Mouse (Mus musculus): Measurements from ENCODE around the gene Ddx6. TPM values are rescaled to one million over a fixed set of nuclear protein-coding genes. Genes with fewer than 3 reads are reported as not detected.
A peak's percentile ranks its signal among the peaks of the same experiment; 100 is the strongest.

Gene Ddx6
- 7.7 and 15.0 TPM in 2 replicates for polyA plus RNA-seq (2014; fragmentation: Nextera tagmentation; extraction: Ambion mirVana)

- ATAC-seq (replicated peaks; ENCODE audit: insufficient number of reproducible peaks, low FRiP score, low TSS enrichment): peak; percentile 79
- peak within 1 kb of the TSS; percentile 63 for H3K4me2 ChIP-seq
- H3K36me3 ChIP-seq (ENCODE audit: control insufficient read depth, insufficient read depth, low read length): peaks cover 11% of the 10 kb centered on the region
- WGBS (ENCODE audit: insufficient replicate concordance): under 1% methylated on average over 67 of the region's 80 CpGs
- H3K27me3 ChIP-seq (ENCODE audit: control insufficient read depth, insufficient read depth, low read length): no peaks in the 10 kb centered on the region
- H3K9ac ChIP-seq (ENCODE audit: low read depth, low read length): peak within 1 kb of the TSS; percentile 100
- H3K4me1 ChIP-seq (ENCODE audit: control insufficient read depth, insufficient read depth, low read length): peaks cover 14% of the 10 kb centered on the region
- no peaks in the 10 kb centered on the region for H3K9me3 ChIP-seq (replicated peaks; ENCODE audit: control insufficient read depth, low read length)
- peak within 1 kb of the TSS; percentile 100 for H3K4me3 ChIP-seq (ENCODE audit: low read depth, low read length)
- H3K27ac ChIP-seq (ENCODE audit: low read depth, low read length): peak within 1 kb of the TSS; percentile 99
These were observed at the start of gene Ddx6 for GRCm38 (mm10) chr9:44604779-44605615. Gene Ddx6 (plus strand): TSS chr9:44604892.

DNA sequence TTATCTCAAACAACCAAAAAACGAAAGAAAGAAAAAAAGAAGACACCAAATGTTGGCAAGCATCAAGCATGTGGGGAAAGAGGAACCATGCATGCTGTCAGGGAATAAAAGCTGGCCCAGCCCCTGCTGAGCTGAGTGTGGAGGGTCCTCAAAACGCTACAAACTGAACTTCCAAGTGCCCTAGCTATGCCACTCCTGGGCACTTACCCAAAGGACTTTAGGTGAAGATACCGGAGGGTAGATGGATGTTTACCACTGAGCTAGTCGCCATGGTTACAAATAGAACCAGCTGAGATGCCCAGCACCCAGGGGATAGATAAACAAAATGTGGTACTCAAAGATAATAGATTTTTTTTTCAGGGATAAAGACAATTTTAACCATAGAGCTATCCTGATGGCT lies 43.1 kb upstream of the Ddx6 start, which contains the start of gene Cxcr5:
TSS of gene Cxcr5 (minus strand) at position 281 of the 400 bp plus-strand sequence.
- no peaks in the 10 kb centered on the region for H3K9me3 ChIP-seq (replicated peaks; ENCODE audit: control insufficient read depth, low read length)
- no peak for ATAC-seq (replicated peaks; ENCODE audit: insufficient number of reproducible peaks, low FRiP score, low TSS enrichment)
- 57% methylated on average over 4 of the region's 4 CpGs for WGBS (ENCODE audit: insufficient replicate concordance)
- H3K27me3 ChIP-seq (ENCODE audit: control insufficient read depth, insufficient read depth, low read length): no peaks in the 10 kb centered on the region
- H3K4me3 ChIP-seq (ENCODE audit: low read depth, low read length): no peak within 1 kb of the TSS
- H3K27ac ChIP-seq (ENCODE audit: low read depth, low read length): no peak within 1 kb of the TSS
- H3K9ac ChIP-seq (ENCODE audit: low read depth, low read length): no peak within 1 kb of the TSS
- no peaks in the 10 kb centered on the region for H3K4me1 ChIP-seq (ENCODE audit: control insufficient read depth, insufficient read depth, low read length)
- H3K4me2 ChIP-seq: no peak within 1 kb of the TSS
- H3K36me3 ChIP-seq (ENCODE audit: control insufficient read depth, insufficient read depth, low read length): no peaks in the 10 kb centered on the region

DNA sequence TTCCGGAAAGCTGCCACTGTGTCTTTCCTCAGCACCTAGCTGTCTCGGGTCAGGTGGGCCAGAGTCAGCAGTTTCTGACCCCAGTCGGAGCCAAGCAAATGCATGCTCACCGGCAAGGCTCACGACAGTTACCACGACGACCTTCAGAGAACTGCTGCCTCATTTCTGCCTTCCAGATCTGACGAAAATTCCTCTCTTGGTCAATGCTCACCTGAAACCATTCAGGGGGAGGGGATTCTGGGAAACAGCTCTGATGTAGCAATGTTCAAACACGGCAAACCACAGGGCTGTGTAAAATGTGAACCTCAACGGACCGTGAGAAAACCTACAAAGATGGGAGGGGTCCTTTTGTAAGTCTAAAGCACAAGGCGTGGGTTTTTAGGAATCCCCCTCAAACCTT lies 41.8 kb upstream of the Ddx6 start:
- Histone ChIP-seq H3K27me3 (ENCODE audit: control insufficient read depth, insufficient read depth, low read length) (no peaks in the 10 kb centered on the region), H3K27ac (ENCODE audit: low read depth, low read length) (no peak overlapping the region), H3K4me3 (ENCODE audit: low read depth, low read length) (no peak overlapping the region), H3K36me3 (ENCODE audit: control insufficient read depth, insufficient read depth, low read length) (no peaks in the 10 kb centered on the region), H3K9me3 (replicated peaks; ENCODE audit: control insufficient read depth, low read length) (no peaks in the 10 kb centered on the region), H3K4me1 (ENCODE audit: control insufficient read depth, insufficient read depth, low read length) (no peaks in the 10 kb centered on the region), H3K9ac (ENCODE audit: low read depth, low read length) (no peak overlapping the region), H3K4me2 (no peak overlapping the region)
- no peak for ATAC-seq (replicated peaks; ENCODE audit: insufficient number of reproducible peaks, low FRiP score, low TSS enrichment)
- 55% methylated on average over 12 of the region's 12 CpGs for WGBS (ENCODE audit: insufficient replicate concordance)

DNA sequence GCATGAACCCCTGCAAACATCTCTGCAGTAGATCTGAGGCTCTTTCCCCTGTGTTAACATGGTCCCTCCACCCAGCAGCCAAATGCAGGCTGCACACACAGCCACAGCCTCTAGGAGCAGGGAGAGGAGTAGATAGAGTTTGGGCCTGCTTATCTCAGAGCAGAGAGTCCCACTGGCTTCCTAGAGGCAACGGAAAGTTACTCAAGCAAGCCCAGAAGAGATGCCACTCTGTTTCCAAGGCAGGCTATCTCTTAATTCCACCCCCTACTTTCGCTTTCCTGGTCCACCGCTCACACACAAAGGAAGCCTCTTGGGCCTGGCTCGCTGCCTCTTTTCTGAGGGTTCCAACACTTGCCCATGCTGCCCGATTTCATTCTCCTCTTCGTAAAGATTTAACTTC lies 39.3 kb upstream of the Ddx6 start:
- no peaks in the 10 kb centered on the region for H3K27me3 ChIP-seq (ENCODE audit: control insufficient read depth, insufficient read depth, low read length)
- WGBS (ENCODE audit: insufficient replicate concordance): 47% methylated on average over 6 of the region's 6 CpGs
- H3K9ac ChIP-seq (ENCODE audit: low read depth, low read length): no peak overlapping the region
- H3K9me3 ChIP-seq (replicated peaks; ENCODE audit: control insufficient read depth, low read length): no peaks in the 10 kb centered on the region
- no peak overlapping the region for H3K4me3 ChIP-seq (ENCODE audit: low read depth, low read length)
- H3K4me2 ChIP-seq: 0 out of 2 replicates have a peak overlapping the region, but pooled peaks have one; percentile 2
- no peaks in the 10 kb centered on the region for H3K4me1 ChIP-seq (ENCODE audit: control insufficient read depth, insufficient read depth, low read length)
- H3K27ac ChIP-seq (ENCODE audit: low read depth, low read length): no peak overlapping the region
- ATAC-seq (replicated peaks; ENCODE audit: insufficient number of reproducible peaks, low FRiP score, low TSS enrichment): no peak
- H3K36me3 ChIP-seq (ENCODE audit: control insufficient read depth, insufficient read depth, low read length): no peaks in the 10 kb centered on the region

DNA sequence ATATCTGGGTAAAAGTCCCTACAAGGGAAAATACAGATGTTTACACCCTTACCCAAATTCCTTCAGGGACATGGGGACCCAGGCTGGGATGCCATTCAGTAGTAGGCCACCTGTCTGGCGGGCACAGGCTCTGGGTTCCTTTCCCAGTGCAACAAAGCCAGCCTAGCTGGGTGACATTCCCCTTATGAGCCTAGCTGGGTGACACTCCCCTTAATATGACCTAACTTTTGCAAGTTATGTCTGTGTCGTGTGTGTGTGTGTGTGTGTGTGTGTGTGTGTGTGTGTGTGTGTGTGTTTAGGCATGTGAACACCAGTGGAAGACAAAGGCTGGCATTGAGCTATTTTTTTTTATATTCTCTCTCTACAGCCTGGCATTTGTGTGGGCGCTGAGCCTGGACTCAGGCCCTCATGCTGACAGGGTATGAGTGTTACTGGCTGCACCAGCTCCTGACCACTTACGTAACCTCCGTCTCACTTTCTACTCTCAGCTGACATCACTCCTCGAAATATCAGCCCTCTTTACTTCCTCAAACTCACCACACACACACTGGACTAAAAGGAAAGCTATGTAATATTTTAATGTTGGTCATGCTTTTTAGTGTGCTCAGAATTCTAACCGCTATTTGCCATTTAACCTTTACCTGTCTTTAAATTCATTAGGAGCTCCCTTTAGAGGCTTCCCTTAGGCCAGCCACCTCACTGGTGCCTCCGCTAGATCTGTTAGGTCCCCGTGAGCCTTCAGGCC lies 37.2 kb upstream of the Ddx6 start:
- H3K36me3 ChIP-seq (ENCODE audit: control insufficient read depth, insufficient read depth, low read length): no peaks in the 10 kb centered on the region
- no peak overlapping the region for H3K4me2 ChIP-seq
- ATAC-seq (replicated peaks; ENCODE audit: insufficient number of reproducible peaks, low FRiP score, low TSS enrichment): no peak
- no peak overlapping the region for H3K9ac ChIP-seq (ENCODE audit: low read depth, low read length)
- no peak overlapping the region for H3K4me3 ChIP-seq (ENCODE audit: low read depth, low read length)
- H3K27ac ChIP-seq (ENCODE audit: low read depth, low read length): no peak overlapping the region
- H3K27me3 ChIP-seq (ENCODE audit: control insufficient read depth, insufficient read depth, low read length): no peaks in the 10 kb centered on the region
- no peaks in the 10 kb centered on the region for H3K9me3 ChIP-seq (replicated peaks; ENCODE audit: control insufficient read depth, low read length)
- no peaks in the 10 kb centered on the region for H3K4me1 ChIP-seq (ENCODE audit: control insufficient read depth, insufficient read depth, low read length)
- 73% methylated on average over 9 of the region's 9 CpGs for WGBS (ENCODE audit: insufficient replicate concordance)

DNA sequence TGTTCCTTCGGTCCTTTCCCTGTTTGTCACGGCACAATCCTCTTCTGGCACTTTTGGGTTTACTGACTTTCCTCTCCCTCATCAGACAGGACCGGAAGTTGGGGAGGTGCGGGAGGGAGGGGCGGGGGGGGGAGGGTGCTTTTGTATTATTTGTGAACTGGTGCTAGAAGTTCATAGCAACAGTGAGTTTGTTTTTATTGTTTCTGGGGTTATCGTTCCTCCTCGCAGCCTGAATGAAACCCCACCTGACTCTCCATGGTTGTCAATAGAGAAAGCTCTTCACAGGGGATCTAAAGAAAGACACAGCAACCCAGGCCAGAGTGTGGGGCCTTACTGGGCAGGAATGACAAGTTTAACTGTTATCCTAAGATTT lies 36.6 kb upstream of the Ddx6 start:
- ATAC-seq (replicated peaks; ENCODE audit: insufficient number of reproducible peaks, low FRiP score, low TSS enrichment): no peak
- no peaks in the 10 kb centered on the region for H3K9me3 ChIP-seq (replicated peaks; ENCODE audit: control insufficient read depth, low read length)
- H3K4me3 ChIP-seq (ENCODE audit: low read depth, low read length): no peak overlapping the region
- no peak overlapping the region for H3K27ac ChIP-seq (ENCODE audit: low read depth, low read length)
- no peaks in the 10 kb centered on the region for H3K27me3 ChIP-seq (ENCODE audit: control insufficient read depth, insufficient read depth, low read length)
- 56% methylated on average over 7 of the region's 7 CpGs for WGBS (ENCODE audit: insufficient replicate concordance)
- H3K4me1 ChIP-seq (ENCODE audit: control insufficient read depth, insufficient read depth, low read length): no peaks in the 10 kb centered on the region
- no peak overlapping the region for H3K9ac ChIP-seq (ENCODE audit: low read depth, low read length)
- H3K4me2 ChIP-seq: no peak overlapping the region
- H3K36me3 ChIP-seq (ENCODE audit: control insufficient read depth, insufficient read depth, low read length): no peaks in the 10 kb centered on the region

DNA sequence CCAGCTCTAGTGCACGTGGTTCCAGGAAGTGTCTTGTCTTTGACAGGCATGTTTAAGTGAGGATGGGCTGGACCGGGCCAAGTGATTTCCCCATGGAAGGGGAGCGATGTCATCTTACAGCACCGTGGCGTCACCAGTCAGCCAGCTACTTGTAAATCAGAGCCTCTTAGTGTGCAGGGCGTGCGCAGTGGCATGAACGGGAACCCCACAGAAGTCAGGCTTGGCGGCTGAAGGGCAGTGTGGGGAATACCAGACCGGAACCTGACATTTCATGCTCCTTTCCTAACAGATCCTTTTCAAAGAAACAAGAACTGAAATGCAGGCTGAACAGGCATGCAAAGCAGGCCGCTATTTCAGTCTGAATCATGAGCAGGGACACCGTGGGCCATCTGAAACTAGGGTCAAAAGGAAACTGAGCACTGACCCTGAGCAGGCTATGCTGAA lies 33.7 kb upstream of the Ddx6 start:
- no peaks in the 10 kb centered on the region for H3K36me3 ChIP-seq (ENCODE audit: control insufficient read depth, insufficient read depth, low read length)
- no peak overlapping the region for H3K9ac ChIP-seq (ENCODE audit: low read depth, low read length)
- H3K4me1 ChIP-seq (ENCODE audit: control insufficient read depth, insufficient read depth, low read length): no peaks in the 10 kb centered on the region
- no peaks in the 10 kb centered on the region for H3K9me3 ChIP-seq (replicated peaks; ENCODE audit: control insufficient read depth, low read length)
- no peak overlapping the region for H3K4me2 ChIP-seq
- no peak overlapping the region for H3K27ac ChIP-seq (ENCODE audit: low read depth, low read length)
- H3K27me3 ChIP-seq (ENCODE audit: control insufficient read depth, insufficient read depth, low read length): no peaks in the 10 kb centered on the region
- no peak overlapping the region for H3K4me3 ChIP-seq (ENCODE audit: low read depth, low read length)
- WGBS (ENCODE audit: insufficient replicate concordance): 82% methylated on average over 12 of the region's 12 CpGs
- no peak for ATAC-seq (replicated peaks; ENCODE audit: insufficient number of reproducible peaks, low FRiP score, low TSS enrichment)

DNA sequence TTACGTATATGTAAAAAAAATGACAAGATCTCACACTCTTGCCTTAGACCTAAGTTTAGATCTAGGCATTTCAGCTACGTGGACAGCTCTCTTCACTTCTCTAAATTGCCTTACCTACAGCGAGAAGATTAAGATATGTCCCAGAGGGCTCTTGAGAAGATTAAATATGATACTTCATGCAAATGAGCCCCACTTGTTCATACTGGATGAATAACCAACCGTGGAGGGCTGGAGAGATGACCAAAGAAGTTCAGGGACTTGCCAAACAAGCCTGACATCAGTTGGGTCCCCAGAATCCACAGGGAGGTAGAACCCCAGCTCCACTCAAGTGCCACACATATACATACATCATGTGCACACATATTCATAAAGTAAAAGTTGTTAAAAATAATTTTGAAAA lies 31.4 kb upstream of the Ddx6 start:
- WGBS (ENCODE audit: insufficient replicate concordance): 78% methylated on average over 4 of the region's 4 CpGs
- H3K4me1 ChIP-seq (ENCODE audit: control insufficient read depth, insufficient read depth, low read length): no peaks in the 10 kb centered on the region
- no peak for ATAC-seq (replicated peaks; ENCODE audit: insufficient number of reproducible peaks, low FRiP score, low TSS enrichment)
- H3K36me3 ChIP-seq (ENCODE audit: control insufficient read depth, insufficient read depth, low read length): no peaks in the 10 kb centered on the region
- no peaks in the 10 kb centered on the region for H3K27me3 ChIP-seq (ENCODE audit: control insufficient read depth, insufficient read depth, low read length)
- no peaks in the 10 kb centered on the region for H3K9me3 ChIP-seq (replicated peaks; ENCODE audit: control insufficient read depth, low read length)
- H3K27ac ChIP-seq (ENCODE audit: low read depth, low read length): no peak overlapping the region
- H3K4me3 ChIP-seq (ENCODE audit: low read depth, low read length): no peak overlapping the region
- H3K9ac ChIP-seq (ENCODE audit: low read depth, low read length): no peak overlapping the region
- H3K4me2 ChIP-seq: no peak overlapping the region

Data from heart, embryonic 11.5 days (tissue).